Mouse (Mus musculus) gastrocnemius, postnatal 14 days (tissue): ENCODE data around the gene Mtch2. TPM values are rescaled to one million over a fixed set of nuclear protein-coding genes. Genes with fewer than 3 reads are reported as not detected.
"Not testable (repeated sequence)": the region's sequence is repeated elsewhere in the genome, so short reads cannot be mapped to it uniquely, and the experiment has no call there.

Source experiments
- DNase-seq: peaks from one replicate; pipeline ENCODE4 v3.0.0; 2021; ENCODE audit warnings: mixed read lengths
- intact Hi-C: fragments of 180-260 bp; cut with DNase I; formaldehyde crosslinking; loops from one replicate; pipeline ENCODE4 v1.15.1; 2025; ENCODE audit warnings: low total_unique reads
- long read RNA-seq, 2 experiments: library from polyadenylated mRNA; stranded (forward); transcript quantifications; one replicate each; pipeline ENCODE4 v2.0.0; 2021
- total RNA-seq, 2 experiments: library from RNA; stranded (reverse); gene quantifications; 2 replicates each; pipeline ENCODE4 v1.2.3; 2021

The Mtch2 gene
- 100 to 1,000 TPM; 144 to 162 TPM for total RNA-seq
- long read RNA-seq, experiment 1, transcript Mtch2-205 (13 exons, 2,596 nt) = major isoform, 128 of 155 reads
- long read RNA-seq, experiment 1, partial matches to known transcripts = 3 of 155 reads
- long read RNA-seq, experiment 1, other reads (novel, unspliced or antisense) = 22 of 155 reads
- long read RNA-seq, experiment 2, transcript Mtch2-205 (13 exons, 2,596 nt) = major isoform, 166 of 177 reads
- long read RNA-seq, experiment 2, partial matches to known transcripts = 1 of 177 reads
- long read RNA-seq, experiment 2, other reads (novel, unspliced or antisense) = 8 of 177 reads

DNA sequence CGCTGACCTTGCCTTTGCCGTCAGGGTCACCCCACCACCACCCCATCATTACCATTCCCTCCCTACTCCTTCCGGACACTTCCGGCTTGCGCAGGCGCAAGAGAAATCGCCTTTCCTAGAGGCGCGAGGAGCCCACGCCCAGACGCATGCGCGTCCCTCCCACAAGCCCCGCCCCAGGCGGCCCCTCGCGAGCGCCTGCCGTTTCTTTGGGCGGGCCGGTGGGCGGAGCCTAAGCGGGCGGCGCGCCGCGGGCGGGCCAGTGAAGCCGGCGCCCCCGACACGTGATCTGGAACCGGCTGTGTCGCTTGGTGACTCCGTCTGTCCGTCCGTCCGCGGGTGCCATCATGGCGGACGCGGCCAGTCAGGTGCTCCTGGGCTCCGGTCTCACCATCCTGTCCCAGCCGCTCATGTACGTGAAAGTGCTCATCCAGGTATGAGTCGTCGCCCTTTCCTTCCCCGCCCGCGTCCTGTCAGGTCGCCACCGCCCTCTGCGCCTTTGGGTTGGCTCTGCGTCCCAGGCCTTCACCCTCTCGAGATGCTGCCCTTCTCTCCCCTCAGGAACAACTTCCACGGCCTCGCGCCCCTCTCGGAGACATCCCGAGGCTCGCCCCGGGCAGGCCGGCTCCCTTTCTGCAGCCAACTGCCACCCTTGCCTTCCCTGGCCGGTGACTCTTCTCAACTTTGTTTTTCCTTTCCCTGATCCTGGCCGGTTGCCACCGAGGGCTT, at the start of gene Mtch2:
Gene Mtch2, plus strand, starts transcription at position 201 of the 726 bp plus-strand sequence.
- DNase-seq = peak; percentile 99
- intact Hi-C loops = no loop called here

DNA sequence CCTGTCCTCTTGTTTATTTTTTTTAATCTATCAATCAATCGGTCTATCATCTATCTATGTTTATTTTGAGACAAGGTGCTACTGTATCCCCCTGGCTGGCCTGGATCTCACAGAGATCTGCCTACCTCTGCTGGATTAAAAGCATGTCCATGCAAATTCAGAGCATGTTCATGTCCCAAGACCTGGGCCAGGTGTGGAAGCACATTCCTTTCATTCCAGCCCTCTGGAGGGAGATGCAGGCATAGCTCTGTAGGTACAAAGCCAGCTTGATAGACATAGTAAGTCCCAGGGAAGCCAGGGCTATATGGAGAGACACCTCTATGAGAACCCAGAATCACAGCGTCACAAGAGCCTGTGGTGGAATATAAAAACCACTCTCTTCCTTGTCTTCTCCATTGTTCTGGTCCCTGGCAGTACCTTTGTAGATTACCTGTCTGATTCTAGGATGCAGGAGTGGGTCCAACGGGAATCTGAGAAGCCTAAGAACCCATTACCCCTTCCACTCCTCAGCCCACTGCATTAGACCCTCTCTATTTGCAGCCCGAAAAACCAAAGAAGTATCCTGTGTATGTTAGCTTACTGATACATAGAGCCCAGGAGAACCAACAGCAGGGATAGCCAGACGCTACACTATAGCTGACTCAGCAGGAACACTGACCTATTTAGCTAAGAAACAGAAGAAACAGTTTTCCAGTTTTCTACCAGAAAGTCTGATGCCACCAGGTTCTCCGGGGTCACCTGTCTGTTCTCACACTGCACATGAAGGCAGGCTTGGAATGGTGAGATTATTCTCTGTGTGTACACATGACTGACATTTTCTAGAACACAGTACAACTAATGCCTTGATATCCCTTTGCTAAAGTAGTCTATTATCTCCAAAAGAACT, 38.5 kb upstream of the Mtch2 start:
- no peak for DNase-seq
- intact Hi-C loops = no loop called here

DNA sequence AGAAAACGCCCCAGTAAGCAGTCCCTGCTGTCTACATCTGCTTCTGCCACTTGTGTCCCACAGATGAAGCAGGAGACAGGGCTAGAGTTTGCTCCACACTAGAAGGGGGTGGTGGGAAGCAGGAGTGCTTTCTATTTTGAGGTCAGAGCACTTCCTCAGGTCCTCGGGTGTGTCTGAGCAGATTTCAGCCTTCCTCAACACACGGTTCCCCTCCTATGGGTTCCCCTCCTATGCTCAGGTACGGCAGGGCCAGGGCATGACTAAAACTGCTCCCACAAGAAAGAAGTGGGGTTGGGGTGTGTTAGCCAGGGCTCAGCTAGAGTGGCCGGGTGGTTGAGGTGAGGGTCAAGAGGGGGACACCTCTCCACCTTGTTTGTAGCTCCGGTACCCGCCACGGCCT, 36.2 kb upstream of the Mtch2 start:
- DNase-seq = no peak
- intact Hi-C loops = no loop called here

DNA sequence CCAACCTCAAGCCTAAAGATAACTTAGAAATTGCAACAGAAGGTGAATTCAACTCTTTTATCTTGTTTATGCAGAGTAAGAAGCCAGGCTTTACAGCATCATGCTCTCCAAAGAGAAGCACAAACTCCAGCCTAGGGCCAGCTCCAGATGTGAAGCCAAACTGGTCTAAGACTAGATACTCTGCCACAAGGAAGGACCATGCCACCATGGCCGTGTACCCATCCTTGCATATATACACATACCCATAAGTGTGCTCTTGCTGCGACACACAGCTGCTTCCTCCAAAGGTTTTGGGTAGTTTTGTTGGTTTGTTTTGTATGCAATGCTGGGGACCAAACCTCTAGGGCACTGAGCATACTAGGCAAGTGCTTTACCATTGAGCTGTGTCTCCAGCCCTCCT, 31.7 kb upstream of the Mtch2 start:
- intact Hi-C loops = no loop called here
- DNase-seq = no peak

DNA sequence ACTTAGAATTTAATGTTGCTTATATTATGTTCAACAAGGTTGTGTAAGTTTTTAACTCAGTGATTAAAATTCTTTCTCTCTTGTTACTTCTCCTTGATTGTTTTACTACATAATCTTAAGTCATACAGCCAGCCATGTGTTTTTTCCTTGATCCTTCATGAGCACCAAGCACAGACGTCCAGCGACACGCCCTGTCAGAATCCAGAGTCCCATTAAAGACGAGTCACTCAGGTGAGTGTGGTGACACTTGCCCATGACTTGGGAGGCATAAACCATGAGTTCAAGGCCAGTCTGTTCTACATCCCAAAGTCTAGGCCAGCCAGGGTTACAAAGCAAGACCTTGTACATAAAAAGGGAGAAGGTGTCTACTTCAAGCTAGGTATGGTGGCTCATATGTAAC, 30.8 kb upstream of the Mtch2 start:
- DNase-seq = no peak
- intact Hi-C loops = no loop called here

DNA sequence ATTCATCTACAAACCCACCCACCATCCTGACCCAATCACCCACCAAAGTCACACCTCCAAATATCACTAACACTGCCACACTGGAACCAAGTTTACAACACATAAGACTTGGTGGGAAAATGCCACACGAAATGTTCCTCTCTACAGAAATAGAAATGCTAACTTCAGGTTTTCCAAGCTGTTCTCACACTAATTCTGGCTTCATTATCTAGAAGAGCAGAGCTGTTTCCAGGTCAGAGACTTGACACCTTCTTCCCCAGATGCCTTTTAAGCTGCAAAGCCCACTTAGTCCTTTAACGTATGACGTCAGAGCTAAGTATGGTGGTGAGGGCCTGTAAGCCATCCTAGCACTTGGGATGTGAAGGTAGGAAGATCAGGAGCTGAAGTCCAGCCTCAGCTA, 28.2 kb upstream of the Mtch2 start:
- intact Hi-C loops = no loop called here
- DNase-seq = no peak

DNA sequence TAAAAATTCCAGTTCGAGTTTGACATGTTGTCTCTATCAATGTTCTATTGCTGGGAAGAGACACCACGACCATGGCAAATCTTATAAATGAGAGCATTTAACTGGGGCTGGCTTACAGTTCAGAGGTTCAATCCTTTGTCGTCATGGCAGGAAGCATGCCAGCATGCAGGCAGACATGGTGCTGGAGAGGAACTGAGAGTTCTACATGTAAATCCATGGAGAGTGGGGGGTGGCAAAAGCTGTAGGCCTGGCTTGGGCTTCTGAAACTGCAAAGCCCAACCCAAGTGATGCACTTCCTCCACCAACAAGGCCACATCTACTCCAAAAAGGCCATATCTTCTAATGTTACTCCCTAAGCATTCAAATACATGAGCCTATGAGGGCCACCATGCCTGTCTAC, 26.1 kb upstream of the Mtch2 start:
- DNase-seq = no peak
- intact Hi-C loops = no loop called here

DNA sequence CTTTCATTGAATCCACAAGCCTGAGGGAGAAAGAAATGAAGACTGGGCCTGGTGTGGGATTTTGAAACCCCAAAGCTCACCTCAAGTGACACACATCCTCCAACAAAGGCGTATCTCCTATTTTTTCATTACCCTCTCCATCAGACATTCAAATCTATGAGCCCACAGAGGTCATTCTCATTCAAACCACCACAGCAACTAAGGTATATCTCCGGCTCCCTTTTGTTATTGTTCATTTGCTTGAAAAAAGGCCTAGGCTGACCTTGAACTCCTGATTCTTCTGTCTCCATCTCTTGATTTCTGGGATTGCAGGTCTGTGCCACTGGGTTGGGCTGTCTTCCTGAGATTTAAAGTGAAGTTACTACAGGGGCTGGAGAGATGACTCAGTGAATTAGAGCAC, 24.0 kb upstream of the Mtch2 start:
- intact Hi-C loops = no loop called here
- DNase-seq = no peak

DNA sequence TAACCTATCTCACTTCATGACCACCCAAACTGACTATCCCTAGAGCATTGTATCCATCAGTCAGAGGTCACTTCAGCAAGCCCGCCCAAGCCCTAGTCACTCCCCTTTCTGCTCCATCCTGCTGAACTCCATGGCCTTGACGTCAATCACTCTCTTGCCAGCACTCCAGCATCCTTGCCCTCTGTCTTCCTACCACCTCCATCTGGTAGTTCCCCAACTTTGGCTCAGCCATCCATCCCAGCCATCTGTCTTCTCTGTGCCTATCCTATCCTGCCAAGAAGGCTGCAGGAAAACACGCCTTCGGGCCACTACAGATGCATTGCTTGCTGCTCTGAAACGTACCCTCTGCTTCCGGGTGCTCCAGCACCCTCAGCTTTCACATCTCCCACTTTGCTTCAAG, 23.2 kb upstream of the Mtch2 start:
- intact Hi-C loops = no loop called here
- DNase-seq = no peak

DNA sequence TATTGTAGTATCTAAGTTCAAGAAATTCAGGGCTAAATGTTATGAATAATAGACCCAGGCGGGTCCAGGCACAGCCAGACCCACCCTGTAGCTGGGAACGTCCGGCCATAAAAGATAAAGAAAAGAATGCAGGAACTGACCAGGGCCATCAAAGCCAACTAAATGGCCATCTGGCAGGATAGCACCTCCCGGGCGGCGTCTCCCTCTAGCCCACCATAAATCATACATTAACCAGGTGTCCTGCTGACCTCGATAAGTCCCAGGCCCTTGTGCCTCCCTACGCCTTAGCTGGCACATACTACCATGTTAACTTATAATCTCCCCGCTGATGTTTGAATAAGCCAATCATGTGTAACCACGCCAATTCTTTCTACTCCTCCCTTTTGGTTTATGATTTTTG, 22.4 kb upstream of the Mtch2 start:
- intact Hi-C loops, DNase-seq: not testable (repeated sequence)

DNA sequence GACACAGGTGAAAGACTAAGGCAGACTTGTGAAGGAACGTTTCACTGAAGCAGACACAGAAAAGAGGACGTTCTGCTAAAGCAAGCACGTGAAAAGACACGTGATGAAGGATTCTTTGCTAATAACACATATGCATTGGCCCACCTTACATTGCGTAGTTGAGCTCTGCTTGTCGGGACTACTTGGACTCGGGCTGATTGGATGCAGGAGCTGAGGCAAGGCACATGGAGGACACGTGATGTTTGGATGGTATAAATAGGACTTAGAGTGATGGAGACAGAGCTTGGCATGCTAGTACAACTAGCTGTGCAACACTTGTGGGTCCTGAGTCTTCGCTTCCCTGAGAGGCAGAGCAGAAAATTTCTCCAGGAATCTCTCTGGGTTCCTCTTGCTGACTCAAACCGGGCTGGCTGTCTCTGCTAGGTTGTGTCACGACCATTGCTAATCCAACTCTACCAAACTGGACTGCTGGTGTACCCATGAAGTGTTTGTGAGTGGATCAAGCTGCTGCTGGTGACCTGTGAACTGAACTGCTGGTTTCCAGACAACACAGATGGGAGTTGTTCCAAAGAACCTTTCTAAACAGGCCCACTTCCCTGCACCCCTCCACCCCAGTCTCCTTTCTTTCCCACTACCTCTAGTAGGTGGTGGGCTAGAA, 21.3 kb upstream of the Mtch2 start:
- intact Hi-C loops = no loop called here
- no peak for DNase-seq

DNA sequence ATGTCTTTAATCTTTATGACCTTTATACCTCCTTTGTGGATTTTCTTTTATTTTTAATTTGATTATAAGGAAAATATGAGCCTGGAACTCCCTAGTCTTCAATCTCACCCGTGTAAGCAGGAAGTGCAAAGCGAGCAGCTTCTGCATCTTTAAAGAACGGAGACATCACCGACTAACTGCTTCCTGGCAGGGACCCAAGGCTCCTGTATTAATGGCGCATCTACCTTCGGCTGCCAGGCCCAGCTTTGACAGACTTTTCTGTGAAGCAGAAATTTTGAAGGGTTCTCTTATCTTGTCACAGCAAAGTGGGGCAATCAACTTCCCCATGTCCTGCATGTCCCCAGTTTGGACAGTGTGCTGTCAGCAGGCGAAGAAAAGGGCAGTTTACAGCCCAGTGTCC, 18.2 kb upstream of the Mtch2 start:
- intact Hi-C loops = no loop called here

DNA sequence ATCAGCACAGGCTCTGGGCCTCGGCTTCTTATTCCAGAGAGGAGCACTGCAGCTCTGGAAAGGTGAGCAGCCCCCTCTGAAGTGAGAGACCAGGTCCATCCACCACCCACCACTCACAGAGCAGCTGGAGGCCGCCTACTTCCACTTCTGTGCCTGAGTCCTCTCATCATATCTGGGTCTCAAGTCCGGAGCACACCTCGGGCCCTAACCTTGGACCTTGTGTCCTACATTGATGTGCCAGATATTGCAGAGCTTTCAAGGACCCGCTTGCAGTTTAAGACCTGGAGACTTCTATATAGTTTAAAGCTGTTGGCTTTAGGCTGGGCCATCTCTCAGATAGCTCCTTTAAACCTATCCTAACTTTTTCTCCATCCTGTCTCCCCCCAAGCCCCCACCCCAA, 13.5 kb upstream of the Mtch2 start:
- no peak for DNase-seq
- intact Hi-C loops = no loop called here

More for the DNA sequence above, 18.2 kb upstream of the Mtch2 start:
- no peak for DNase-seq

DNA sequence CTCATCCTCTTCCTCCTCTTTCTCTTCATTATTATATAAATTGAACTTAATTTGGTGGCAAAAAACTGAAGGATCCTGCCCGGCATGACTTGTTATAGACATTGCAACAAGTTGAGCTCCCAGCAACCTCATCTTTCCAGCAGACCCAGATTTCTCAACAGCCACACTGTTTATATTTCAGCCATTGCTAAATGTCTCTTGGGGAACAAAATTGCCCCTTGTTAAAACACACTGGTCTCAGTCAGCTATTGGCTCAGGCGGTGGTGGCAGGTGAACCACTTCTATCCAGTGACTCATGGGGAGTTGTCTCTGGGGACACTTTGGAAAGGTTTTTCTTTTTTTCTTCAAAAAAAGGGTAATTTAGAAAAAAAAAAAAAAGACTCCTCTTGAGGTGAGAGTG, 8.3 kb upstream of the Mtch2 start:
- DNase-seq = no peak

DNA sequence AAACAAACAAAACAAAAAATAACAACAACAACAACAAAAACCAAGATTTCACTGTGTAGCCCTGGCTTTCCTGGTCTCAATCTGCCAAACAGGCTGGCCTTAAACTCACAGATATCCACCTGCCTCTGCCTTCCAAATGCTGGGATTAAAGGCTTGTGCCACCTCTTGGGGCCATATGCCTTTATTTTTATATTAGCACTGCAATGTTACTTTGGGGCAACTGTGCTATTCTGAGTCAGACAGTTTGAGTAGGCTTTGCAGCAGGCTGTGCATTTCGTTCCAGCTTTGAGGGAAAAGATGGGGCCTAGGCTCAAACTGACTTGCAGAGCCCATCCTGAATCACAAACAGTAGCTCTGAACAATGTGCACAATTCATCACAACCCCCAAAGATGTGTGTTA, 3.3 kb upstream of the Mtch2 start:
- intact Hi-C loops = no loop called here
- no peak for DNase-seq

More for the DNA sequence above, 8.3 kb upstream of the Mtch2 start:
- intact Hi-C loops = no loop called here

DNA sequence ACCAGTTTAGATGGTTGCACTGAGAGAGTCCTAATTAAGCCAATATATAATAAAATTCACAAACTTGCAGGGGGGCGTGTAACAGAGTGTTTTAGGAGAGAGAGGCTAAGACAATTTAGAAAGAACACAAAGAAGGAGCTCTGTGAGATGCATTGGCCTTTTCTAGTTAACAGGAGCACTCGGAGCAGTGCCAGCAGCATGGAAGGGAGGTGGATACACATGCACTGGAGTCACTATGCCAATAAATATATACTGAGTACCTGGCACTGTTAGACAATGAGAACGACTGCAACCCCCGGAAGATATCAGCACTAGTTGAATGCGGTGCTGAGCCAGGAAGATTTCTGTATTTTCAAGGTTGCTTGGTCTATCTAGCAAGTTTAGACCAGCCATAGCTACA, 2.7 kb upstream of the Mtch2 start:
- DNase-seq = no peak
- intact Hi-C loops = no loop called here

DNA sequence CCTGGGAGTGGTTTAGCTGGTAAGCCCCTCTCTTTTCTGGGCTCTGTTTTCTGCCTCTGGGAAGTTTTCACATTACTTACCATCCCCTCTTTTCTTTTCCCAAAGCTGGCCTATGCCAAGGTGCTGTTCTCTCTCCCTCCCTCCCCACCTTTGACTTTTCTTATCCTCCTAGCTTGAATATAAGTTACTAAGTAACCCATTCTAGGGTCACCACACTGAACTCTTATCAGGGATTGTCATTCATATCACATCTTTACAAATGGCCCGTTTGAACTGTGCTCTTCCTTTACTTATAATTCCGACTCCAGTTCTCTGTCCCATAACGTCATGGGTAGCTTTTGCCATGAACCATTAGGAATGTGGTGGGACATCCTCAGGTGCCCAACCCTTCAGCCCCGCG, 1.7 kb upstream of the Mtch2 start:
- intact Hi-C loops = no loop called here
- no peak for DNase-seq

DNA sequence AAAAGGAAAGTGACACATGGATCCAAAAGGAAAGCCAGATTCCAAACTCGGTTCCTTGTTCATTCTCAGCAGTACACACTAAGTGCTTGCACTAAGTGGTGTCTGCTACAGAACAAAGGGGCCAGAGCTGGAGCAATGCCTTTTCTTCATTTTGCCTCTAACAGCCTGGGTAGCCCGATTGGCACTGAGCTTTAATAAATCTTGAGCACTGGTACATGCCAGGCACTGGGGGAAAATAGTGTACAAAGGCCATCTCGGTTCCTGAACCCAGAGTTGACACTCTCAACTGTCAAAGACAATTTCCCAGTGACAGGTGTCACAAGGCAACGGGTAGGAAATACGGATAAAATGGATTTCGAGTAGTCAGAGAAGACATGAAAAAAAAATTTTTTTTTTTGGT, 784 bp upstream of the Mtch2 start:
- DNase-seq = no peak
- intact Hi-C loops = no loop called here

DNA sequence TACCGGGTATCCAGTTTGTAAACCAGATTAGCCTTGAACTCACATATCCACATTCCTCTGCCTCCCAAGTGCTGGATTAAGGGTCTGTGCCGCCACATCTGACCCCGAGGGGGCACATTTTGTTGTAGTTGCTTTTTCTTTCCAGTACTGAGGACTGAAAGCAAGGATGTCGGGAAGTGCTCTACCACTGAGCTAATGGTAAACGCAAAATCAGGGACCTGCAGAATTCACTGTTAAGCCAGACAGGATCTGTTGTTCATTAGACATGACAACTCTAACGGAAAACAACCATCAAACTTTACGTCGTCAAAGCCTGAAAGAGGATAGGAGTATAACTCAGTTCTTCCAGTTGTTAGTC, 379 bp upstream of the Mtch2 start:
- intact Hi-C loops = no loop called here
- DNase-seq = no peak

DNA sequence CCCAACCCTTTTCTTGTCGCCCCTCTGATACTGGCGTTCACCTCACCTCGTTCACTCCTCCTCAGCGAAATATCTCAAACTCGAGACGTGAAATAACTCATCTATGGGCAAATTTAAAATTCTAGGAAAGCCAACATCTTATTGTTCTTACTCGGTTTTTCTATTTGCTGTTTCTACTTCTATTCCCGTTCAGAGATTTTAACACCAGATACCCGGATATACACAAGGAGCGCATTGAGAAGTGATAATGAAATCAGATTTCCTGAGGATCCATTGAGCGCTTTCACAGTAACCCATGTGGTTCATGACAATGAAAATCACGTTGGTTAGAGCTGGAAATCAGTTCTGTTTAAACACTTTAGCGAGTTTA, 711 bp downstream of the Mtch2 start:
- intact Hi-C loops = no loop called here

More for the DNA sequence above, 711 bp downstream of the Mtch2 start:
- no peak for DNase-seq
